Mouse (Mus musculus) MEL (cell line): ENCODE measurements around the gene Epha2.

Source experiments
- EP300 ChIP-seq, 2 experiments: IDR thresholded peaks; 2 replicates each; pipeline ENCODE4 v1.6.1; 2011; ENCODE audit warnings: improper control_type of control experiment in 2 of 2, low read length in 2 of 2, low read depth in 1 of 2, mild to moderate bottlenecking in 1 of 2
- POLR2A ChIP-seq, 2 experiments: IDR thresholded peaks; 2 replicates each; pipeline ENCODE4 v1.6.1; 2011 to 2012; ENCODE audit warnings: low read length in 2 of 2, mild to moderate bottlenecking in 2 of 2, control low read depth in 1 of 2, improper control_type of control experiment in 1 of 2, low read depth in 1 of 2, moderate library complexity in 1 of 2; ENCODE audit not compliant: control insufficient read depth in 1 of 2, insufficient read depth in 1 of 2, poor library complexity in 1 of 2

DNA sequence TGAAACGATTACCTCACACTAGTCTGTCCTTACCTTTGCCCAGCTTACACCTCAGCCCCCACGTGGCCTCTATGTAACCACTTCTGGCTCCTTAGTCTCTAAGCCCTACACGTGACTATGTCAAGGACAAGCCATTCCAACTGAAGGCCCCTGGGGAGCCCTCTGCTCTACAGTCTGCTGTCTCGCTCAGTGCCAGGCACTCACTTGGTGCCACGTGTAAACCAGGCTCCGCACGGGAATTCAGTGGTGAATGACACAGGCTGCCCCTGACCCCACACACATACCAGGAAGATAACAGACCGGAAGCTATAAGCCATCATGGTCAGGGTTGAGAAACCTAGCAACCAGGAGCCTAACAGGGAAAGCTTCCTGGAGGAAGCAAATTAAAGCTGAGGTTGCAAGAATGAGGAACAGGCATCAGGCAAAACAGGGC lies 46.3 kb downstream of the Epha2 start:
- no peak for TF ChIP-seq POLR2A (IDR thresholded peaks at IDR 0.05; ENCODE audit: control insufficient read depth in 1 of 2, insufficient read depth in 1 of 2, low read depth in 1 of 2, low read length in 2 of 2, poor library complexity in 1 of 2)
- no peak for TF ChIP-seq EP300 (IDR thresholded peaks at IDR 0.05; ENCODE audit: low read depth in 1 of 2, low read length in 2 of 2)
